Mouse (Mus musculus) cerebellum, adult 8-10 months (tissue): ENCODE measurements around the gene Gm20662.

Experiments
- DNase-seq: peaks from one replicate; pipeline ENCODE4 v3.0.0; 2022

The Gm20662 gene

DNA sequence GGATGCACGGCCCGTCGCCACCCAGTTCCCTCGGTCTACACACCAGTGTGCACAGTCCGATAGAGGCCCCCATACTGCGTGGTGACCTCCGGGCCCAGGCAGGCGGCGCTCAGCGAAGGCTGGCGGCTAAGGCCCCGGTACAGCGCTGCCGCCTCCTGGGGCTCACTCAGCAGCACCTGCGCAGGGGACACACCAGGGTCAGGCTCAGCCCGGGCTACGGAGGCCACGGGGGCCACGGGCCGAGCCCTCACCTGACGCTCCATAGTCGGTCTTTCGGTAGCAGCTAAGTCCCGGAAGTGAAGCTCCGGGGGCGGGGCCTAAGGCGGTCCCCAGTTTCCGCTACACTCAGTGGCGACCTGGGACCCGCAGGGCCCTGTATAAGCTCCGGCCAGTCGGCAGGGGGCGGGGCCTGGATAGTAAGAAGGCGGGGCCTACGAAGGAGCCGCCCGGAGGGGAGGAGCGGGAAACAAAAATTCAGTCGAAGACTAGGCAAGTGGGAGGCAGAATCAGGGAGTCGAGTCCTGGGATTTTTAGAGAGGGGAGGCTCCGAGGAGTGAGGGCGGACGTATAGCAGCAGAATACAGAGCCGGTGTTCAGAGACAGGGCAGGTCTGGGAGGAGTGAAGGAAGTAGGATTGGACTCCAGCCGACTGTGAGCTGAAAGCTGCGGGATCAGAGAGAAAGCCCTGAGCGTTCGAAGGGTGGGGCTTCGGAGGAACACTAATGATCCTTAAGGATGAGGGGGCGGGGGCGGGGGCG lies 98.2 kb downstream of the Gm20662 start, which contains the start of gene Apeh:
TSS of gene Apeh (minus strand) at position 423 of the 758 bp plus-strand sequence.
- peak; percentile 93 for DNase-seq
